Mouse (Mus musculus): ENCODE measurements around the gene Capn8.

The Capn8 gene

GRCm38 (mm10) chr1:182543906-182544305 lies 20.9 kb upstream of the Capn8 start:
- in situ Hi-C loops (cut with MboI) = loop anchor here (25.0 kb wide), 1 partner anchor 407 kb away; no protein-coding TSS in a partner anchor

- in situ Hi-C loops (cut with MboI) = no loop called here
These were observed 14.0 kb upstream of the Capn8 start for GRCm38 (mm10) chr1:182550761-182551160.

GRCm38 (mm10) chr1:182553649-182554375 lies 11.0 kb upstream of the Capn8 start:
- in situ Hi-C loops (cut with MboI) = no loop called here

- in situ Hi-C loops (cut with MboI) = no loop called here
These were observed 6.5 kb upstream of the Capn8 start for GRCm38 (mm10) chr1:182558271-182558670.

GRCm38 (mm10) chr1:182559530-182559929 lies 5.3 kb upstream of the Capn8 start:
- in situ Hi-C loops (cut with MboI) = no loop called here

GRCm38 (mm10) chr1:182560390-182561098 lies 4.3 kb upstream of the Capn8 start:
- in situ Hi-C loops (cut with MboI) = no loop called here

GRCm38 (mm10) chr1:182561945-182562514 lies 2.8 kb upstream of the Capn8 start:
- in situ Hi-C loops (cut with MboI) = no loop called here

- in situ Hi-C loops (cut with MboI) = no loop called here
These were observed 2.0 kb upstream of the Capn8 start for GRCm38 (mm10) chr1:182562576-182563370.

- in situ Hi-C loops (cut with MboI) = no loop called here
These were observed 586 bp downstream of the Capn8 start for GRCm38 (mm10) chr1:182565351-182565835.

- in situ Hi-C loops (cut with MboI) = no loop called here
These were observed 6.3 kb downstream of the Capn8 start for GRCm38 (mm10) chr1:182571148-182571547.

- in situ Hi-C loops (cut with MboI) = no loop called here
These were observed 7.2 kb downstream of the Capn8 start for GRCm38 (mm10) chr1:182571973-182572372.

GRCm38 (mm10) chr1:182573856-182574665 lies 9.3 kb downstream of the Capn8 start:
- in situ Hi-C loops (cut with MboI) = no loop called here

- in situ Hi-C loops (cut with MboI) = no loop called here
These were observed 9.9 kb downstream of the Capn8 start for GRCm38 (mm10) chr1:182574666-182575049.

- in situ Hi-C loops (cut with MboI) = no loop called here
These were observed 19.4 kb downstream of the Capn8 start for GRCm38 (mm10) chr1:182584169-182584568.

GRCm38 (mm10) chr1:182585162-182585840 lies 20.5 kb downstream of the Capn8 start:
- in situ Hi-C loops (cut with MboI) = no loop called here

GRCm38 (mm10) chr1:182587706-182588105 lies 22.9 kb downstream of the Capn8 start:
- in situ Hi-C loops (cut with MboI) = no loop called here

- in situ Hi-C loops (cut with MboI) = no loop called here
These were observed 26.7 kb downstream of the Capn8 start for GRCm38 (mm10) chr1:182591491-182591890.

GRCm38 (mm10) chr1:182592436-182592835 lies 27.6 kb downstream of the Capn8 start:
- in situ Hi-C loops (cut with MboI) = no loop called here

- in situ Hi-C loops (cut with MboI) = no loop called here
These were observed 40.7 kb downstream of the Capn8 start for GRCm38 (mm10) chr1:182605330-182606150.
